Comparison of ENCODE assay signal across 19 mouse cellular contexts in the genomic region with DNA sequence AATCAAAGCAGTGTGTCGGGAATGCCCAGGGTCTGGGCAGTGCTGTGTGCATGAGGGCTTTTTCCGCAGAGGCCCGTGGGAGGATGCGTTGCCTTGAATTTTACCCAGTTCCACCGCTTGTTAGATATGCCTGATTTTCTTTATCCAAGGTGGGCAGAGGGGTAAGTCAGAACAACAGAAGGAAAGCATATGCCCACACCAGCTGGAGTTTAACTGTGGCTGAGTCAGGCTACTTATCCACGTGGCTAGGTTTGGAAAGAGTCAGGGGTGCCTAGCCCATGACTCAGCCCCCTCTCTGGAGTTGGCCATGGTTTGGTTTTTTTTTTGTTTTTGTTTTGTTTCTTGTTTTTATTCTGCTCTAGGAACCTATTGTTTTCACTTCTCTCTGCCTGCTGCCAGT. TPM values are rescaled to one million over a fixed set of nuclear protein-coding genes. Genes with fewer than 3 reads are reported as not detected.
DNase-seq lines count a peak whose midpoint lies in the region; ATAC-seq lines count a peak whose summit lies in the region.
"Had no signal": no experiment of that assay in that cellular context is flagged by ENCODE, and none has a peak within 500 bp of the region (broad histone marks: within the 10 kb centered on the region; RNA-seq: fewer than 3 reads in every experiment).

No protein-coding gene starts in this region.

- no peaks in the 10 kb centered on the region for H3K36me3 ChIP-seq in hindbrain, embryonic 15.5 days
- H3K36me3 ChIP-seq: embryonic facial prominence, embryonic 12.5 days; heart, embryonic 13.5 days; intestine, embryonic 15.5 days; stomach, embryonic 15.5 days had no signal

- no peak for ATAC-seq in hindbrain, embryonic 15.5 days (ENCODE audit: low FRiP score, low read depth)
- ATAC-seq: intestine, embryonic 15.5 days had no signal

- WGBS in hindbrain, embryonic 15.5 days, result 75% methylated on average over 6 of the region's 6 CpGs

- H3K4me2 ChIP-seq in hindbrain, embryonic 15.5 days, result peak overlapping the region; percentile 47; the same call in 1 of the 2 replicates
- H3K4me2 ChIP-seq: intestine, embryonic 15.5 days had no signal

- peak; percentile 26 to 27 for DNase-seq in cerebellum, postnatal 25 days
- DNase-seq in cerebellum, postnatal 36 days, result no peak
- DNase-seq in thymus, postnatal 4 days, result peak; percentile 0
- DNase-seq in thymus, postnatal 14 days, result no peak
- no peak for DNase-seq in right cerebral cortex, postnatal 25 days
- DNase-seq in kidney, adult 11 months, result no peak
- no peak for DNase-seq in adrenal gland, adult 18-20 months (ENCODE audit: low spot score in 2 of 2)
- DNase-seq: kidney, postnatal 4 days; lung, adult 2 months; right cerebral cortex, postnatal 4 days had no signal

- H3K4me1 ChIP-seq in hindbrain, embryonic 15.5 days (replicated peaks), result peaks cover 90% of the 10 kb centered on the region

- no peaks in the 10 kb centered on the region for H3K9me3 ChIP-seq in hindbrain, embryonic 15.5 days
- H3K9me3 ChIP-seq: embryonic facial prominence, embryonic 12.5 days; heart, embryonic 13.5 days; intestine, embryonic 15.5 days; neural tube, embryonic 15.5 days; stomach, embryonic 15.5 days had no signal

- H3K9ac ChIP-seq in hindbrain, embryonic 15.5 days, result no peak overlapping the region
- H3K9ac ChIP-seq: embryonic facial prominence, embryonic 12.5 days; intestine, embryonic 15.5 days; stomach, embryonic 15.5 days had no signal

- H3K4me3 ChIP-seq in hindbrain, embryonic 15.5 days, result no peak overlapping the region
- H3K4me3 ChIP-seq: embryonic facial prominence, embryonic 12.5 days; intestine, embryonic 15.5 days; stomach, embryonic 15.5 days had no signal

- peak overlapping the region; percentile 67 for H3K27ac ChIP-seq in hindbrain, embryonic 15.5 days (replicated peaks)
- H3K27ac ChIP-seq: embryonic facial prominence, embryonic 12.5 days; heart, embryonic 13.5 days; intestine, embryonic 15.5 days; stomach, embryonic 15.5 days had no signal

- no peaks in the 10 kb centered on the region for H3K27me3 ChIP-seq in hindbrain, embryonic 15.5 days
- H3K27me3 ChIP-seq: neural tube, embryonic 15.5 days had no signal

RNA-seq across cellular contexts. Expression of gene AC124108.1, which starts 8.0 kb away (rescaled TPM):
- 2.7 and 2.8 TPM in 2 replicates for polyA plus RNA-seq in hindbrain, embryonic 15.5 days (2015; fragmentation: Nextera tagmentation; extraction: Ambion mirVana)
- not detected for total RNA-seq in adrenal gland, adult 18-20 months (2021)
- total RNA-seq: megakaryocyte, adult 5-6 weeks had no signal
- polyA plus RNA-seq: heart, embryonic 13.5 days; lung, adult 2 months had no signal

RNA-seq across cellular contexts. Expression of gene Lemd1, which starts 8.0 kb away (rescaled TPM):
- polyA plus RNA-seq in hindbrain, embryonic 15.5 days (2015; fragmentation: Nextera tagmentation; extraction: Ambion mirVana), result 14.1 and 16.2 TPM in 2 replicates
- under 1 TPM in 1 of 2 experiments, not detected in 1; 0.43 TPM for total RNA-seq in adrenal gland, adult 18-20 months (2021)
- total RNA-seq: megakaryocyte, adult 5-6 weeks had no signal
- polyA plus RNA-seq: heart, embryonic 13.5 days; lung, adult 2 months had no signal

RNA-seq across cellular contexts. Expression of gene Gm10188, which starts 30.3 kb away (rescaled TPM):
- 0.25 and 0.68 TPM in 2 replicates for polyA plus RNA-seq in hindbrain, embryonic 15.5 days (2015; fragmentation: Nextera tagmentation; extraction: Ambion mirVana)
- not detected for total RNA-seq in adrenal gland, adult 18-20 months (2021)
- total RNA-seq: megakaryocyte, adult 5-6 weeks had no signal
- polyA plus RNA-seq: embryonic facial prominence, embryonic 12.5 days; heart, embryonic 13.5 days; intestine, embryonic 15.5 days; limb, embryonic 11.5 days; lung, adult 2 months; stomach, embryonic 15.5 days; urinary bladder, adult 2 months had no signal

RNA-seq across cellular contexts. Expression of gene Cdk18, which starts 59.8 kb away (rescaled TPM):
- 1.00 and 1.1 TPM in 2 replicates for polyA plus RNA-seq in hindbrain, embryonic 15.5 days (2015; fragmentation: Nextera tagmentation; extraction: Ambion mirVana)
- total RNA-seq in adrenal gland, adult 18-20 months (2021), result 10 to 100 TPM; 16.1 to 16.3 TPM
- total RNA-seq: megakaryocyte, adult 5-6 weeks had no signal

Comparison
In these comparisons a context has a peak if more than half of its experiments do, and no peak if none do; other contexts are left out.
1. DNase-seq: peak in cerebellum, postnatal 25 days (2 of 2) and thymus, postnatal 4 days (single experiment); none in cerebellum, postnatal 36 days (0 of 2), thymus, postnatal 14 days (single experiment), right cerebral cortex, postnatal 25 days (single experiment), kidney, adult 11 months (single experiment) and adrenal gland, adult 18-20 months (0 of 2).